Mouse (Mus musculus): Measurements from ENCODE around the gene Mknk2. TPM values are rescaled to one million over a fixed set of nuclear protein-coding genes. Genes with fewer than 3 reads are reported as not detected.

The Mknk2 gene
- polyA plus RNA-seq, 2 experiments, result 58.7 to 59.7 TPM

DNA sequence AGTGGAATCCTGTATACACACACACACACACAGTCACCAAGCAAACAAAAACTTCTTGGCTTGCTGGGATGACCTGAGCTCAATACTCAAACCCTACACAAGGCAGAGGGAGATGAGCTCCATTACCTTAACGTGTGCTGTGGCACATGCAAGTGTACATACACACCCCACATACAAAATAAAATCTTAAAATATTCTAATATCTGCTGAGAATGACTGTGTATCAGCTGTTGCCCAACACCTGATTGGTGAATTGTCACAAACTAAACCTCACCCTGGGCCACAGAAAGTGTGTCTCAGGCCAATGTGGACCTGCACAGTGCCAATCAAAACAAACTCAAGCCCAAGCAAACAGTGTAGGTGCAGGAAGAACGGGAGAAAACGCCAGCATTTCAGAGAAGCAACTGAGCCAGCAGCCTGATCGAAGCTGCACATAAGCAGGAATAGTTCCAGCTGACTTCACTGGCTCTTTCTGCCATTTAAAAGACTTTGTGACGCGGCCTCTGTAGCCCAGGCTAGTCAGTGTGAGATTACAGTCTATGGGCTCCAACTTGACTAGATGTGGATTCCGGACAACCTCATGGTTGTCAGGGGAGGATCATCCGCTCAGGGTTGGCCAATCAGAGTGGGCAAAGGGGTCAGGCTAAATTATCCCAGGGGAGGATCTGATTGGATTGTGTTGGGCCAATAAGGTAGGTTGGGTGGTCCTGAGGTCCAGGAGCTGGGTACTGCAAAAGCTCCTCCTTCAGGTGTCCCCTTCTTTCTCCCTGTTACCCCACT lies 58.3 kb downstream of the Mknk2 start:
- WGBS (ENCODE audit: insufficient replicate concordance), result 53% methylated on average over 8 of the region's 8 CpGs
- Histone ChIP-seq H3K36me3 (replicated peaks; ENCODE audit: control insufficient read depth, insufficient read depth, low read depth) (peaks cover 2% of the 10 kb centered on the region; the same call in 1 of the 2 replicates), H3K27me3 (ENCODE audit: control insufficient read depth, insufficient read depth, low read length) (no peaks in the 10 kb centered on the region), H3K9me3 (ENCODE audit: control insufficient read depth, low read length) (no peaks in the 10 kb centered on the region), H3K27ac (no peak overlapping the region), H3K4me1 (replicated peaks; ENCODE audit: control insufficient read depth in 2 of 2, insufficient read depth in 2 of 2, low read length in 1 of 2) (peaks cover 3 to 20% of the 10 kb centered on the region in 2 experiments; a peak in 3 of 4 replicates), H3K4me3 (ENCODE audit: insufficient read depth in 1 of 2, low read depth in 2 of 2, low read length in 2 of 2) (no peak overlapping the region), H3K9ac (replicated peaks) (no peak overlapping the region), H3K4me2 (ENCODE audit: low read depth) (peak overlapping the region; percentile 11; the same call in 1 of the 2 replicates)
- no peak for ATAC-seq (ENCODE audit: insufficient read depth)
- TF ChIP-seq EP300 (IDR thresholded peaks at IDR 0.05; ENCODE audit: low read depth) (no peak), CTCF (IDR thresholded peaks at IDR 0.05; ENCODE audit: low read depth) (no peak)
- DNase-seq (ENCODE audit: low read depth in 3 of 3, low spot score in 3 of 3), result no peak

DNA sequence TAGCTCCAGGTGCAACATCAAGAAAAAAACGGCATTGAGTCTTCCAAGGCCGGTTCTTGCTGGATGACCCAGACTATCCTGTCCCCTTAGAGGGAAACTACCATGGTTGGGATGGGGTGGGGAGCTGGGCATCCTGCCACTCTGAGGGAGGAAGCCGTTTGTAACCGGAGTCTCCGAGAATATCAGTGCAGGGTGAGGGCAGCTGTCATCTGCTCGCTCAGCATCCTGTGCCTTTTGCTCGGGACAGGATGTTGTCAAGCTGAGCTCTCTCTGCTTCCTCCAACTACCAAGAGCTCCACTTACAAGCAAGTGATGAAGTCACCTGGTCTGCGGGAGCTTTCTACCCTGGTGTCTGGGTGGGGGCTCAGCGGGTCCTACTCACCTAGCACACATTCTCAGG lies 59.7 kb downstream of the Mknk2 start:
- no peak overlapping the region for H3K4me3 ChIP-seq (ENCODE audit: insufficient read depth in 1 of 2, low read depth in 2 of 2, low read length in 2 of 2)
- WGBS (ENCODE audit: insufficient replicate concordance), result 46% methylated on average over 9 of the region's 9 CpGs
- DNase-seq (ENCODE audit: low read depth in 3 of 3, low spot score in 3 of 3), result no peak
- H3K4me2 ChIP-seq (ENCODE audit: low read depth), result no peak overlapping the region
- H3K36me3 ChIP-seq (replicated peaks; ENCODE audit: control insufficient read depth, insufficient read depth, low read depth), result peaks cover 2% of the 10 kb centered on the region; the same call in 1 of the 2 replicates
- peaks cover 3 to 16% of the 10 kb centered on the region in 2 experiments; a peak in 3 of 4 replicates for H3K4me1 ChIP-seq (replicated peaks; ENCODE audit: control insufficient read depth in 2 of 2, insufficient read depth in 2 of 2, low read length in 1 of 2)
- H3K9me3 ChIP-seq (ENCODE audit: control insufficient read depth, low read length), result no peaks in the 10 kb centered on the region
- ATAC-seq (ENCODE audit: insufficient read depth), result no peak
- H3K9ac ChIP-seq (replicated peaks), result no peak overlapping the region
- H3K27ac ChIP-seq, result no peak overlapping the region
- H3K27me3 ChIP-seq (ENCODE audit: control insufficient read depth, insufficient read depth, low read length), result no peaks in the 10 kb centered on the region
- TF ChIP-seq EP300 (IDR thresholded peaks at IDR 0.05; ENCODE audit: low read depth) (no peak), CTCF (IDR thresholded peaks at IDR 0.05; ENCODE audit: low read depth) (no peak)

Other genes starting within 250 kb of the Mknk2 start
- 54.7 and 74.7 TPM in 2 replicates for gene Tcf3, start 244.5 kb downstream of the Mknk2 start, polyA plus RNA-seq (2012; rRNA removed)
- 41.9 and 55.4 TPM in 2 replicates for gene Tcf3, start 244.5 kb downstream of the Mknk2 start, polyA plus RNA-seq (2014; fragmentation: Nextera tagmentation; extraction: Ambion mirVana)
- 0.02 TPM in 2 replicates for gene Onecut3, start 183.3 kb downstream of the Mknk2 start, polyA plus RNA-seq (2012; rRNA removed)
- gene Onecut3, start 183.3 kb downstream of the Mknk2 start, polyA plus RNA-seq (2014; fragmentation: Nextera tagmentation; extraction: Ambion mirVana), result not detected in 2 replicates
- 0.01 and 0.02 TPM in 2 replicates for gene Atp8b3, start 139.0 kb downstream of the Mknk2 start, polyA plus RNA-seq (2012; rRNA removed)
- 0.05 TPM in 1 of 2 replicates, not detected in the other for gene Atp8b3, start 139.0 kb downstream of the Mknk2 start, polyA plus RNA-seq (2014; fragmentation: Nextera tagmentation; extraction: Ambion mirVana)
- gene Rexo1, start 116.6 kb downstream of the Mknk2 start, polyA plus RNA-seq (2012; rRNA removed), result 19.1 and 24.8 TPM in 2 replicates
- gene Rexo1, start 116.6 kb downstream of the Mknk2 start, polyA plus RNA-seq (2014; fragmentation: Nextera tagmentation; extraction: Ambion mirVana), result 10.7 and 14.0 TPM in 2 replicates
- gene Klf16, start 100.8 kb downstream of the Mknk2 start, polyA plus RNA-seq (2012; rRNA removed), result 12.5 and 13.8 TPM in 2 replicates
- gene Klf16, start 100.8 kb downstream of the Mknk2 start, polyA plus RNA-seq (2014; fragmentation: Nextera tagmentation; extraction: Ambion mirVana), result 10.6 and 12.3 TPM in 2 replicates
- 41.2 and 51.0 TPM in 2 replicates for gene Abhd17a, start 87.8 kb downstream of the Mknk2 start, polyA plus RNA-seq (2012; rRNA removed)
- 55.0 and 63.4 TPM in 2 replicates for gene Abhd17a, start 87.8 kb downstream of the Mknk2 start, polyA plus RNA-seq (2014; fragmentation: Nextera tagmentation; extraction: Ambion mirVana)
- 22.0 and 27.6 TPM in 2 replicates for gene Scamp4, start 75.2 kb downstream of the Mknk2 start, polyA plus RNA-seq (2012; rRNA removed)
- gene Scamp4, start 75.2 kb downstream of the Mknk2 start, polyA plus RNA-seq (2014; fragmentation: Nextera tagmentation; extraction: Ambion mirVana), result 34.6 and 39.8 TPM in 2 replicates
- gene Adat3, start 75.2 kb downstream of the Mknk2 start, polyA plus RNA-seq (2012; rRNA removed), result 6.3 and 6.4 TPM in 2 replicates
- gene Adat3, start 75.2 kb downstream of the Mknk2 start, polyA plus RNA-seq (2014; fragmentation: Nextera tagmentation; extraction: Ambion mirVana), result 3.8 and 4.9 TPM in 2 replicates
- gene Gm49322, start 72.1 kb downstream of the Mknk2 start, polyA plus RNA-seq (2012; rRNA removed), result 1.2 and 1.3 TPM in 2 replicates
- 0.19 and 0.28 TPM in 2 replicates for gene Gm49322, start 72.1 kb downstream of the Mknk2 start, polyA plus RNA-seq (2014; fragmentation: Nextera tagmentation; extraction: Ambion mirVana)
- gene Csnk1g2, start 55.3 kb downstream of the Mknk2 start, polyA plus RNA-seq (2012; rRNA removed), result 46.9 and 51.3 TPM in 2 replicates
- gene Csnk1g2, start 55.3 kb downstream of the Mknk2 start, polyA plus RNA-seq (2014; fragmentation: Nextera tagmentation; extraction: Ambion mirVana), result 25.5 and 27.0 TPM in 2 replicates
- gene Btbd2, start 21.0 kb downstream of the Mknk2 start, polyA plus RNA-seq (2012; rRNA removed), result 8.2 and 11.3 TPM in 2 replicates
- 8.6 and 12.0 TPM in 2 replicates for gene Btbd2, start 21.0 kb downstream of the Mknk2 start, polyA plus RNA-seq (2014; fragmentation: Nextera tagmentation; extraction: Ambion mirVana)
- 13.0 and 15.8 TPM in 2 replicates for gene Mob3a, start 23.9 kb upstream of the Mknk2 start, polyA plus RNA-seq (2012; rRNA removed)
- 14.2 and 16.0 TPM in 2 replicates for gene Mob3a, start 23.9 kb upstream of the Mknk2 start, polyA plus RNA-seq (2014; fragmentation: Nextera tagmentation; extraction: Ambion mirVana)
- 9.9 and 11.3 TPM in 2 replicates for gene Izumo4, start 24.1 kb upstream of the Mknk2 start, polyA plus RNA-seq (2012; rRNA removed)
- 4.0 and 6.0 TPM in 2 replicates for gene Izumo4, start 24.1 kb upstream of the Mknk2 start, polyA plus RNA-seq (2014; fragmentation: Nextera tagmentation; extraction: Ambion mirVana)
- 24.5 and 26.2 TPM in 2 replicates for gene Ap3d1, start 64.2 kb upstream of the Mknk2 start, polyA plus RNA-seq (2012; rRNA removed)
- gene Ap3d1, start 64.2 kb upstream of the Mknk2 start, polyA plus RNA-seq (2014; fragmentation: Nextera tagmentation; extraction: Ambion mirVana), result 20.1 and 22.4 TPM in 2 replicates
- 11.5 and 11.6 TPM in 2 replicates for gene Dot1l, start 77.1 kb upstream of the Mknk2 start, polyA plus RNA-seq (2012; rRNA removed)
- gene Dot1l, start 77.1 kb upstream of the Mknk2 start, polyA plus RNA-seq (2014; fragmentation: Nextera tagmentation; extraction: Ambion mirVana), result 7.1 and 8.3 TPM in 2 replicates
- gene Sf3a2, start 120.1 kb upstream of the Mknk2 start, polyA plus RNA-seq (2012; rRNA removed), result 26.1 and 35.6 TPM in 2 replicates
- gene Sf3a2, start 120.1 kb upstream of the Mknk2 start, polyA plus RNA-seq (2014; fragmentation: Nextera tagmentation; extraction: Ambion mirVana), result 36.1 and 40.7 TPM in 2 replicates
- 46.7 and 50.8 TPM in 2 replicates for gene Plekhj1, start 120.5 kb upstream of the Mknk2 start, polyA plus RNA-seq (2012; rRNA removed)
- 77.0 and 85.0 TPM in 2 replicates for gene Plekhj1, start 120.5 kb upstream of the Mknk2 start, polyA plus RNA-seq (2014; fragmentation: Nextera tagmentation; extraction: Ambion mirVana)
- 0.31 and 0.36 TPM in 2 replicates for gene Amh, start 127.1 kb upstream of the Mknk2 start, polyA plus RNA-seq (2012; rRNA removed)
- 0.08 TPM in 1 of 2 replicates, not detected in the other for gene Amh, start 127.1 kb upstream of the Mknk2 start, polyA plus RNA-seq (2014; fragmentation: Nextera tagmentation; extraction: Ambion mirVana)
- gene Jsrp1, start 135.4 kb upstream of the Mknk2 start, polyA plus RNA-seq (2012; rRNA removed), result 0.15 TPM in 1 of 2 replicates, not detected in the other
- not detected in 2 replicates for gene Jsrp1, start 135.4 kb upstream of the Mknk2 start, polyA plus RNA-seq (2014; fragmentation: Nextera tagmentation; extraction: Ambion mirVana)
- 673 and 795 TPM in 2 replicates for gene Oaz1, start 148.5 kb upstream of the Mknk2 start, polyA plus RNA-seq (2012; rRNA removed)
- gene Oaz1, start 148.5 kb upstream of the Mknk2 start, polyA plus RNA-seq (2014; fragmentation: Nextera tagmentation; extraction: Ambion mirVana), result 1,285 and 1,384 TPM in 2 replicates
- gene Lingo3, start 165.9 kb upstream of the Mknk2 start, polyA plus RNA-seq (2012; rRNA removed), result 0.01 TPM in 1 of 2 replicates, not detected in the other
- 0.04 TPM in 1 of 2 replicates, not detected in the other for gene Lingo3, start 165.9 kb upstream of the Mknk2 start, polyA plus RNA-seq (2014; fragmentation: Nextera tagmentation; extraction: Ambion mirVana)
- gene Lsm7, start 177.1 kb upstream of the Mknk2 start, polyA plus RNA-seq (2012; rRNA removed), result 196 and 215 TPM in 2 replicates
- gene Lsm7, start 177.1 kb upstream of the Mknk2 start, polyA plus RNA-seq (2014; fragmentation: Nextera tagmentation; extraction: Ambion mirVana), result 178 and 181 TPM in 2 replicates
- gene Sppl2b, start 177.2 kb upstream of the Mknk2 start, polyA plus RNA-seq (2012; rRNA removed), result 76.1 and 82.4 TPM in 2 replicates
- 34.7 and 44.5 TPM in 2 replicates for gene Sppl2b, start 177.2 kb upstream of the Mknk2 start, polyA plus RNA-seq (2014; fragmentation: Nextera tagmentation; extraction: Ambion mirVana)
- gene Tmprss9, start 193.7 kb upstream of the Mknk2 start, polyA plus RNA-seq (2012; rRNA removed), result 0.05 and 0.06 TPM in 2 replicates
- gene Tmprss9, start 193.7 kb upstream of the Mknk2 start, polyA plus RNA-seq (2014; fragmentation: Nextera tagmentation; extraction: Ambion mirVana), result not detected in 2 replicates
- 114 and 145 TPM in 2 replicates for gene Timm13, start 222.9 kb upstream of the Mknk2 start, polyA plus RNA-seq (2012; rRNA removed)
- 201 and 208 TPM in 2 replicates for gene Timm13, start 222.9 kb upstream of the Mknk2 start, polyA plus RNA-seq (2014; fragmentation: Nextera tagmentation; extraction: Ambion mirVana)
- 9.5 and 11.3 TPM in 2 replicates for gene Lmnb2, start 240.1 kb upstream of the Mknk2 start, polyA plus RNA-seq (2012; rRNA removed)
- gene Lmnb2, start 240.1 kb upstream of the Mknk2 start, polyA plus RNA-seq (2014; fragmentation: Nextera tagmentation; extraction: Ambion mirVana), result 2.8 and 3.2 TPM in 2 replicates